Mouse (Mus musculus) megakaryocyte, embryonic 14.5 days (primary cell): ENCODE measurements around the gene Flot1. TPM values are rescaled to one million over a fixed set of nuclear protein-coding genes. Genes with fewer than 3 reads are reported as not detected.
A peak's percentile ranks its signal among the peaks of the same experiment; 100 is the strongest.

Source experiments
- H3K27me3 ChIP-seq: replicated peaks from 2 replicates; pipeline ENCODE3; 2012; ENCODE audit warnings: inconsistent platforms
- H3K36me3 ChIP-seq: replicated peaks from 2 replicates; pipeline ENCODE3; 2012; ENCODE audit warnings: low read length, inconsistent platforms, mixed read lengths
- H3K4me1 ChIP-seq: 2 replicates; pipeline ENCODE4 v1.6.1; 2012; ENCODE audit warnings: inconsistent platforms
- H3K4me3 ChIP-seq: replicated peaks from 2 replicates; pipeline ENCODE3; 2012; ENCODE audit warnings: moderate library complexity, mild to moderate bottlenecking, inconsistent platforms
- H3K9me3 ChIP-seq: 2 replicates; pipeline ENCODE4 v1.6.1; 2012; ENCODE audit warnings: inconsistent platforms
- FLI1 ChIP-seq: IDR thresholded peaks from 2 replicates; pipeline ENCODE4 v1.6.1; 2012; ENCODE audit warnings: low read length, inconsistent platforms, mixed read lengths
- GATA1 ChIP-seq: IDR thresholded peaks from 3 replicates; pipeline ENCODE4 v1.6.1; 2012; ENCODE audit warnings: mixed read lengths, low read length, inconsistent platforms, borderline replicate concordance
- polyA plus RNA-seq: library from polyadenylated mRNA; stranded (reverse); fragments of >175 nt; gene quantifications from 2 replicates; pipeline ENCODE4 v1.2.3, GENCODE M21; 2012; ENCODE audit warnings: low replicate concordance; ENCODE audit not compliant: insufficient read depth

The Flot1 gene
- polyA plus RNA-seq, 1 experiment, result 163 TPM

DNA sequence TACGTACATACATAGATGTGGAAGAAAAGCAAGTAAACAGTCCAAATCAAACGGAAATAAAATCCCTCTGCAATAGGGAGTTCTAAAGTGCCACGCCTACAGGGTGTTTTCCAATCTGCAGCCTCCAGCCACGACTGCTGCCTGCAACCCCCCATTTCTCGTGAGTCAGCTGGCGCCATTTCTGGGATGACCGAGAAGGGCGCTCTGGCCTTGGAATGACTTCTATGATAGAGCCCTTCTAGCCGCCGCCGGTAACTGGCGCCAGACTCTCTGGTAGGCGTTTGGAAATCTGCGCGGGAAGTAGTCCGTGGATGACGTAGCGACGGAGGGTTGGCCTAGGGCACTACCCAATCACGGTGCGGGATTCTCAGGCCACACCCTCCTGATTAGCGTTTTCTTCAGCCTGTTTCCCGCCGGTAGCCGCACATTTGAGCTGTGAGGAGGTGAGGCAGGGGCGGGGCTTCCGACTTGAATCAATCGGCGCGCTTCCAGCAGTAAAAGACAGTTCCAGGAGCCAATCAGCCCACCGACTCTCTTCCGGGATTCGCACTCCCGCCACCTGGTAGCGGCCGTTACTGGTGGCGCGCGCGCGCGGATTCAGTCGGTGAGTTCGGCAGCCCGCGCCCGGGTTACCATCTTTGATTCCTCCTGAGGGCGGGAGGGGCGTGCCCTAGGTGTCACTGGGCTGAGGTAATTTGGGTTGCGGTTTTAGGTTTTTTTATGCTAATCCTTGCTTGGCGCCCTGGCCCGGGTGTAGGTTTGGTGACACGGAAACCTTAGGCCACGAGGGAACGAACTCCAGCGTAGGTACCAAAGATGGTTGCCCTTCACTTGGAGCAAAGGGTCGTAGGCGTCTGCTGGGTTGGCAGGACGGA lies 18.3 kb downstream of the Flot1 start, which contains the start of gene Mdc1:
Mdc1 (plus strand) TSS at position 440 of the 875 bp plus-strand sequence.
- Histone ChIP-seq H3K36me3 (peaks cover 27% of the 10 kb centered on the region), H3K27me3 (no peaks in the 10 kb centered on the region), H3K4me1 (peaks cover 37% of the 10 kb centered on the region), H3K4me3 (peak within 1 kb of the TSS; percentile 92), H3K9me3 (no peaks in the 10 kb centered on the region)
- TF ChIP-seq FLI1, result peak; percentile 37; the same call in 1 of the 2 replicates
- TF ChIP-seq GATA1, result no peak

DNA sequence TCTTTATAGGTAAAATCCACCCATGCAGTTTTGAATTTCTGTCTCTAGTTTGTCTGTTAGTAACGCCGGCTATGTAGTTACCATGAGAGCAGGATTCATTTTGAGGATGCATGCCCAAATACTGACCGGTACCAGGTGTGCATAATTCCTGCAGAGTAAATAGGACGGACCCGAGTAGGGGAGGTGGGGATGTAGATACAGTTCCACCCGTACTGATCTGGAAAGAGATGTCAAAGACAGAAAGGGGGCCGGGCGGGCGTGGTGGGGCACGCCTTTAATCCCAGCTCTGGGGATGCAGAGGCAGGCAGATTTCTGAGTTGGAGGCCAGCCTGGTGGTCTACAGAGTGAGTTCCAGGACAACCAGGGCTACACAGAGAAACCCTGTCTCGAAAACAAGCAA lies 19.0 kb downstream of the Flot1 start:
- peaks cover 30% of the 10 kb centered on the region for H3K4me1 ChIP-seq
- TF ChIP-seq FLI1, result no peak
- no peak for TF ChIP-seq GATA1
- H3K4me3 ChIP-seq, result peak overlapping the region; percentile 92
- H3K9me3 ChIP-seq, result no peaks in the 10 kb centered on the region
- H3K36me3 ChIP-seq, result peaks cover 26% of the 10 kb centered on the region
- H3K27me3 ChIP-seq, result no peaks in the 10 kb centered on the region

DNA sequence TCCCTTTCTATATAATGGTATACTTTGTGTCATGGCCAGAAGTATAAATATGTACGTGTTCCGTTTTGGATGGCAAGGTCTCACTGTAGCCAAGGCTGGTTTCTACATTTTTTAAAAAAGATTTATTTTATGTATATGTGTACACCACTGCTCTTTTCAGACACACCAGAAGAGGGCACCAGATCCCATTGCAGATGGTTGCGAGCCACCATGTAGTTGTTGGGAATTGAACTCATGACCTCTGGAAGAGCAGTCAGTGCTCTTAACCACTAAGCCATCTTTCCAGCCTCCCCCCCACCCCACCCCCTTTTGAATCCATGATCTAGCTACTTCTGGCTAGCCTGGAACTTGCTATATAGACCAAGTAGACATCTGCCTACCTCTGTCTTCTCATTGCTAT lies 20.5 kb downstream of the Flot1 start:
- Histone ChIP-seq H3K9me3 (no peaks in the 10 kb centered on the region), H3K27me3 (no peaks in the 10 kb centered on the region), H3K36me3 (peaks cover 41% of the 10 kb centered on the region), H3K4me1 (peaks cover 45% of the 10 kb centered on the region), H3K4me3 (no peak overlapping the region)
- TF ChIP-seq GATA1, result no peak
- TF ChIP-seq FLI1, result no peak

DNA sequence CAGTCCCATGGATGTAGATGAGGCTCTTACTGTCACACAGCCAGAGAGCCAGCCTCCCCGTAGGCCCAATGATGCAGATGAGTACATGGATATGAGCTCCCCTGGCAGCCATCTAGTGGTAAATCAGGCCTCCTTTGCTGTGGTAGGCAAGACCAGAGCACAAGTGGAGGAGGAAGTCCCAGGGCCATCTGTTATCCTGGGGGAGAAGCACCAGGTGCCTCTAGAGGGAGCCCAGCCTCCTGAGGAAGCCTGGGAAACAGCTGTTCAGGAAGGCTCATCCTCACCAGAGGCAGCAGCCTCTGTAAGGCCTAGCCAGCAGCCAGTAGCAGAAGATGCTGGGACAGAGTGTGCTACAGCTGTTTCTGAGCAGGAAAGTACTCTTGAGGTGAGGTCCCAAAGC lies 25.1 kb downstream of the Flot1 start:
- H3K27me3 ChIP-seq, result no peaks in the 10 kb centered on the region
- H3K36me3 ChIP-seq, result peaks cover 85% of the 10 kb centered on the region
- H3K4me1 ChIP-seq, result peaks cover 34% of the 10 kb centered on the region
- H3K9me3 ChIP-seq, result no peaks in the 10 kb centered on the region
- H3K4me3 ChIP-seq, result no peak overlapping the region
- TF ChIP-seq FLI1 (no peak), GATA1 (no peak)

DNA sequence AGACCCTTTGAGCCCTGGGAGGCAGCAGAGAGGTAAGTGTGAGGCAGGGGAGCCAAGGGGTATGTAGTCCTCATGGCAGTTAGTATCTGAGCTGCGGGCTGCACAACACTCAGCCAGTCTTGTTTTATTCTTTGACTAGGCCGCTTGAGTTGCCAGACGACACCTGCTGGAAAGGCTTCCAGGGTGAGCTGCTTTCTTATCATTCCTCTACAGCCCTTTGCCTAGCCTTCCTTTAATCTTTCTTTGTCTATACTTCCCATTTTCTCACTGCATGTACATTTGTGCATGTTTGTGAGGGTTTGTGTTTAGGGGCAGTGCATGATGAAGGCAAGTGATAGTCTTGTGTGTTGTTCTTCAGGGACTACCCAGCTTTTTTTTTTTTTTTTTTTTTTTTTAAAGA lies 27.9 kb downstream of the Flot1 start:
- TF ChIP-seq FLI1 (no peak), GATA1 (no peak)
- Histone ChIP-seq H3K27me3 (no peaks in the 10 kb centered on the region), H3K9me3 (no peaks in the 10 kb centered on the region), H3K4me1 (peaks cover 48% of the 10 kb centered on the region), H3K4me3 (no peak overlapping the region), H3K36me3 (peaks cover 89% of the 10 kb centered on the region)

DNA sequence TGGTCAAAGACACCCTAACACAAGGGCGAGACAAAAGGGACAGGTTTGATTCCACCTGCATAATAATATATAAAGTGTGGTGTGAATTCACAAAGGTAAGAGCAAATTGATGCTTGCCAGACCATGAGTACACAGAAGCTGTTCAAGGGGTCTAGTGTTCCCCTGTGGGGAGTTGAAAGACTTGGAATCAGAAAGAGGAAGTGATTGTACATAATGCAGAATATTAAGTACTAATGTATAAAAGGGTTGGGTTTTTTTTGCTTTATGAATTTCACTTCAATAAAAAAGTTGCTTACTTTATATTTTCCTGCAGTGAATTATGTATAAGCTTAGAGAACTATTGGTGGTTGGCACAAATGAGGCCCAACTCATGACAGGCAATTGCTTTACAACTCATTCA lies 36.3 kb downstream of the Flot1 start:
- peaks cover 72% of the 10 kb centered on the region for H3K4me1 ChIP-seq
- no peak overlapping the region for H3K4me3 ChIP-seq
- TF ChIP-seq GATA1 (no peak), FLI1 (no peak)
- H3K27me3 ChIP-seq, result peaks cover 15% of the 10 kb centered on the region
- H3K36me3 ChIP-seq, result peaks cover 45% of the 10 kb centered on the region
- H3K9me3 ChIP-seq, result no peaks in the 10 kb centered on the region

DNA sequence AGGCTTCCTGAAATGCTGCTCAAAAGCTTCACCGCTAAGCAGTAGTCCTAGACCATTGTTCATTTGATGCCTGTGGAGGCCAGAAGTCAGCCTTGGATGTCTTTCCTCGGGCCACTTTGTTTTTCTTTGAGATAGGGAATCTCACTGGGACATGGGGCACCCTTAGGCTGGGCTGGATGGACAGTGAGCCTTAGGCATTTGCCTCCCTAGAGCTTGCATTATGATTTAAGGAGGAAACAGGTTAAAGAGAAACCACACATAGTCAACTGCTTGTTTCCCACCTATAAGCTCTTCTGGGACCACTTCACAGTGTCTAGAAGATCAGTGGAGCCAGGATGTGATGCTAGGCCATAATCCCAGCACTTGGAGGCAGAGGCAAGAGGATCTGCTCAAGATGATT lies 36.8 kb downstream of the Flot1 start:
- Histone ChIP-seq H3K27me3 (peaks cover 19% of the 10 kb centered on the region), H3K36me3 (peaks cover 40% of the 10 kb centered on the region), H3K9me3 (no peaks in the 10 kb centered on the region), H3K4me1 (peaks cover 72% of the 10 kb centered on the region), H3K4me3 (no peak overlapping the region)
- TF ChIP-seq FLI1, result no peak
- no peak for TF ChIP-seq GATA1

DNA sequence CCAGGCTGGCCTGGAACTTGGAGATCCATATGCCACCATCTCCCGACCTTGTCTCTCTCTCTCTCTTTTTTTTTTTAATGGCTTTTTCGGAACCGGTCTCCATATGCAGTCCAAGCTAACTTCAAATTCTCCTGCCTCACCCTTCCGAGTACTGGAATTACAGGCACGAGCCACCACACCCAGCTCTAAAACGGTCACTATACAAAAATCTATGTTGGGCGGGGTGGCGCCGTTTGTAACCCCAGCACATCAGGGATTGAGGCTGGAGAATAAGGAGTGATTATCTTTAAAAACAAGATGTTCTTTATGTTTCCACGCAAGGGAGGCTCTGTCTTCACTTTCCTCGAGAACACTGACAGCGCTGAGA lies 37.8 kb downstream of the Flot1 start:
- H3K4me1 ChIP-seq, result peaks cover 75% of the 10 kb centered on the region
- no peak for TF ChIP-seq GATA1
- no peak for TF ChIP-seq FLI1
- H3K4me3 ChIP-seq, result peak overlapping the region; percentile 96
- H3K36me3 ChIP-seq, result peaks cover 35% of the 10 kb centered on the region
- H3K9me3 ChIP-seq, result no peaks in the 10 kb centered on the region
- peaks cover 19% of the 10 kb centered on the region for H3K27me3 ChIP-seq

DNA sequence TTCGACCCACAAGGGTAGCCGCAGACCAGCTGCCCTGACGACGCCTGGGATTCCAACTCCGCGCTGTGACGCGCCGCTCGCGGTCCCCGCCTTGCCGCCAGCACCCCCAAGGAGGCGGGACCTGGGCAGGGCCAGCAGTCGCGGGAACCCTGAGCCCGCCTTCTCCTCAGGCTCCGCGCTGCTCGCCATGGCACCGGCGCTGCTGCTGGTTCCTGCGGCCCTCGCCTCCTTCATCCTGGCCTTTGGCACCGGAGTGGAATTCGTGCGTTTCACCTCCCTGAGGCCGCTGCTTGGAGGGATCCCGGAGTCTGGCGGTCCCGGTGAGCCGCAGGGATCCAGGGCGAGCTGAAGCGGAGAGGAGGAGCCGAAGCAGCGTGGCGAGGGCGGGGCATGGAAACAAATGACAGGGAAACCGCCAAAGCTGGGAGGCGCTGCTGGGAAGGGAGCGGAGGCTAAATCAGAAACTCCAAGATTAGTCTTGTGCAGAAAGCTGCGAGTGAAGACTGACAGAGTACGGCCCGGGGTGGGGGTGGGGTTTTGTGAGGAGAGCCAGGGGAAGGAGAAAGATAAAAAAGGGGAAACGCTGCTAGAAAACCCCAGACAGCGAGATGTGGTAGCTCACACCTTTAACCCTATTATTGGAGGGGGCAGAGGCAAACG lies 38.3 kb downstream of the Flot1 start, which contains the start of gene Nrm:
Nrm (plus strand) TSS at position 121 of the 660 bp plus-strand sequence.
- H3K4me3 ChIP-seq, result peak within 1 kb of the TSS; percentile 96
- H3K36me3 ChIP-seq, result peaks cover 31% of the 10 kb centered on the region
- peaks cover 76% of the 10 kb centered on the region for H3K4me1 ChIP-seq
- TF ChIP-seq FLI1 (no peak), GATA1 (no peak)
- peaks cover 19% of the 10 kb centered on the region for H3K27me3 ChIP-seq
- H3K9me3 ChIP-seq, result no peaks in the 10 kb centered on the region

DNA sequence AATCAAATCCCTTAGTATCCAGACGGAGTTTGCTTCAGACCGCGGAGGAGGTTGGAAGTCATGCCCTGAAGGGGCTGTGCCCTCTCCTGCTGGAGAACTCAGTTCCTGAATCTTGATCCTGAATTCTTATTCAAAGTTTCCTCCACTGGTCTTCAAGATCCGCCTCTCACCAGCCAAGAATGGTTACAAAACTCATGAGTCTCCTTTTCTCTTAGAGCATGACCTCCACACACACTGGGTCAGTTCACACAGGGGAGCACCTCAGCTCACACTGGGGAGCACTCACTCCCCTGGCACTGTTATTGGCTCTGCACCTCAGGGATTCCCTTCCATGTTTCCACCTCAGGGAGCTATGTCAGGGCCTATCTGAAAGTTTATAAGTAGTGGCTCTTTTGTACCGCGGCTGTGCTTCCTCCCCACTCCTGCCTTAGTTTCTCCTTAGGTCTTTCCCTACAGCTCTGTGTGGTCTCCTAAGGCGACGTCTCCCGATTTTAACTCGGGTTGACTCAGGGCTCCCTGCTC lies 41.9 kb downstream of the Flot1 start:
- Histone ChIP-seq H3K4me1 (peaks cover 86% of the 10 kb centered on the region), H3K36me3 (peaks cover 1% of the 10 kb centered on the region), H3K4me3 (peak overlapping the region; percentile 97), H3K27me3 (peaks cover 19% of the 10 kb centered on the region), H3K9me3 (no peaks in the 10 kb centered on the region)
- TF ChIP-seq GATA1 (no peak), FLI1 (no peak)
